Mouse (Mus musculus) kidney, adult 2 months (tissue): ENCODE results near the gene Shprh.

Experiments
- CTCF ChIP-seq: fragments of 200-500 bp; conservative IDR thresholded peaks from 2 replicates; pipeline ENCODE4 v1.5.1; 2011; ENCODE audit warnings: low read depth, mild to moderate bottlenecking, control low read depth, low read length, moderate library complexity, mixed read lengths; ENCODE audit not compliant: insufficient read depth, insufficient read length
- POLR2A ChIP-seq: fragments of 200-500 bp; IDR thresholded peaks from one replicate; pipeline ENCODE4 v1.6.1; 2011; ENCODE audit warnings: low read depth, low read length, control low read depth

DNA sequence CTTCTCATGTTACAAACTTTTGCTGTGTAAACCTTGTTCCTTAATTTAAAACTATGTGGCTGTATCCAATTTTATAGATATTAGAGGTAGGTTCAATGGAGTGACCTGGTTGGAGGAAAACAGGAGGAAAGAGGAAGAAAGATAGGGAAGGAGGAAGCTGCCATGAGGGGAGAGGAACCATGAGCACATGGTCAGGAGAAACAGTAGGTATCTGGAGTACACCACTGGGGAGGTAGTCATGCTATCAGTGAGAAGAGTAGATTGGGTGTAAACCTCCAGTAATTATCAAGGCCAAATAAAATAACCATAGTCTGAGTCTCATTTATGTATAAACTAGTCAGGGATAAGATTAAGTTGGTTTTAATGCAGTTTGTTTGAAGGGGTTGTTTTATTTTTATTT, 3.6 kb upstream of the Shprh start:
- TF ChIP-seq CTCF (no peak), POLR2A (no peak)
